Mouse (Mus musculus) embryonic facial prominence, embryonic 12.5 days (tissue): Measurements from ENCODE around the gene Gm20517. TPM values are rescaled to one million over a fixed set of nuclear protein-coding genes. Genes with fewer than 3 reads are reported as not detected.
"Not testable (repeated sequence)": the region's sequence is repeated elsewhere in the genome, so short reads cannot be mapped to it uniquely, and the experiment has no call there.

Source experiments
- ATAC-seq: fragments of 200-750 bp; cut with Nextera tagmentation; 2 replicates; pipeline ENCODE4 v1.8.0; 2017; ENCODE audit not compliant: insufficient number of reproducible peaks, insufficient read depth, low FRiP score, low TSS enrichment
- H3K27ac ChIP-seq: fragments of 300-500 bp; sonication (generic); 2 replicates; pipeline ENCODE4 v1.5.1; 2016; ENCODE audit warnings: mild to moderate bottlenecking
- H3K27me3 ChIP-seq: fragments of 300-500 bp; sonication (generic); 2 replicates; pipeline ENCODE4 v1.6.1; 2016; ENCODE audit warnings: mild to moderate bottlenecking, moderate library complexity
- H3K36me3 ChIP-seq: fragments of 300-500 bp; sonication (generic); 2 replicates; pipeline ENCODE4 v1.6.1; 2016; ENCODE audit warnings: mild to moderate bottlenecking
- H3K4me1 ChIP-seq: fragments of 300-500 bp; sonication (generic); 2 replicates; pipeline ENCODE4 v1.6.1; 2016
- H3K4me2 ChIP-seq: fragments of 300-500 bp; sonication (generic); replicated peaks from 2 replicates; pipeline ENCODE4 v1.6.1; 2016; ENCODE audit warnings: mild to moderate bottlenecking, moderate library complexity
- H3K4me3 ChIP-seq: fragments of 300-500 bp; sonication (generic); 2 replicates; pipeline ENCODE4 v1.5.1; 2016; ENCODE audit warnings: mild to moderate bottlenecking
- H3K9ac ChIP-seq: fragments of 300-500 bp; sonication (generic); 2 replicates; pipeline ENCODE4 v1.6.1; 2016; ENCODE audit warnings: mild to moderate bottlenecking, moderate library complexity
- H3K9me3 ChIP-seq: fragments of 300-500 bp; sonication (generic); 2 replicates; pipeline ENCODE4 v1.6.1; 2016; ENCODE audit warnings: mild to moderate bottlenecking, moderate library complexity
- WGBS: fragments of 180-500 bp; shearing (Covaris S2); methylation state at CpG from one replicate; pipeline ENCODE4 v1.1.7; 2016; 5-methylcytosine and 5-hydroxymethylcytosine counted together
- polyA plus RNA-seq: library from polyadenylated mRNA; unstranded; fragments of >200 nt; fragmentation: Nextera tagmentation; extraction: Ambion mirVana; gene quantifications from 2 replicates; pipeline ENCODE4 v1.2.1, GENCODE M21; 2016

Gm20517 gene
- polyA plus RNA-seq, 1 experiment from 2014 or later = 1.6 TPM

GRCm38 (mm10) chr17:47597838-47598579, 13.4 kb upstream of the Gm20517 start:
- Histone ChIP-seq H3K4me3 (no peak overlapping the region), H3K36me3 (peaks cover 51% of the 10 kb centered on the region), H3K27ac (peak overlapping the region; percentile 98), H3K9me3 (no peaks in the 10 kb centered on the region), H3K27me3 (no peaks in the 10 kb centered on the region), H3K4me1 (peaks cover 28% of the 10 kb centered on the region), H3K9ac (peak overlapping the region; percentile 88; the same call in 1 of the 2 replicates), H3K4me2 (peak overlapping the region; percentile 80; the same call in 1 of the 2 replicates)
- WGBS = 24% methylated on average over 10 of the region's 10 CpGs
- no peak for ATAC-seq

GRCm38 (mm10) chr17:47598580-47599304, 12.6 kb upstream of the Gm20517 start:
- not testable (repeated sequence) for H3K4me2 ChIP-seq, H3K27ac ChIP-seq, H3K9me3 ChIP-seq, H3K27me3 ChIP-seq, H3K4me3 ChIP-seq, H3K9ac ChIP-seq, ATAC-seq
- peaks cover 27% of the 10 kb centered on the region for H3K4me1 ChIP-seq
- 80% methylated on average over 10 of the region's 10 CpGs for WGBS
- H3K36me3 ChIP-seq = peaks cover 53% of the 10 kb centered on the region

GRCm38 (mm10) chr17:47599511-47600297, 11.7 kb upstream of the Gm20517 start:
- H3K9ac ChIP-seq = no peak overlapping the region
- no peaks in the 10 kb centered on the region for H3K27me3 ChIP-seq
- ATAC-seq = no peak
- H3K9me3 ChIP-seq = no peaks in the 10 kb centered on the region
- 74% methylated on average over 11 of the region's 11 CpGs for WGBS
- 0 out of 2 replicates have a peak overlapping the region, but pooled peaks have one; percentile 36 for H3K27ac ChIP-seq
- H3K36me3 ChIP-seq = peaks cover 63% of the 10 kb centered on the region
- H3K4me1 ChIP-seq = peaks cover 27% of the 10 kb centered on the region
- no peak overlapping the region for H3K4me2 ChIP-seq
- no peak overlapping the region for H3K4me3 ChIP-seq

- H3K27ac ChIP-seq = peak overlapping the region; percentile 17; the same call in 1 of the 2 replicates
Observed at GRCm38 (mm10) chr17:47600601-47601388, 10.6 kb upstream of the Gm20517 start.

GRCm38 (mm10) chr17:47601389-47601755, 10.0 kb upstream of the Gm20517 start:
- Histone ChIP-seq H3K27me3 (no peaks in the 10 kb centered on the region), H3K27ac (0 out of 2 replicates have a peak overlapping the region, but pooled peaks have one; percentile 1), H3K9me3 (no peaks in the 10 kb centered on the region), H3K4me2 (no peak overlapping the region), H3K4me1 (peaks cover 17% of the 10 kb centered on the region), H3K9ac (no peak overlapping the region), H3K36me3 (peaks cover 79% of the 10 kb centered on the region), H3K4me3 (no peak overlapping the region)
- WGBS = 96% methylated on average over 10 of the region's 10 CpGs
- ATAC-seq = no peak

More at GRCm38 (mm10) chr17:47600601-47601388, 10.6 kb upstream of the Gm20517 start:
- H3K36me3 ChIP-seq = peaks cover 74% of the 10 kb centered on the region
- no peak overlapping the region for H3K9ac ChIP-seq
- H3K4me2 ChIP-seq = no peak overlapping the region
- no peaks in the 10 kb centered on the region for H3K9me3 ChIP-seq
- 86% methylated on average over 13 of the region's 13 CpGs for WGBS
- H3K4me1 ChIP-seq = peaks cover 20% of the 10 kb centered on the region
- no peak overlapping the region for H3K4me3 ChIP-seq
- H3K27me3 ChIP-seq = no peaks in the 10 kb centered on the region
- ATAC-seq = no peak

- H3K4me2 ChIP-seq = no peak overlapping the region
- no peaks in the 10 kb centered on the region for H3K27me3 ChIP-seq
- WGBS = 95% methylated on average over 11 of the region's 11 CpGs
- H3K9me3 ChIP-seq = no peaks in the 10 kb centered on the region
- peaks cover 7% of the 10 kb centered on the region for H3K4me1 ChIP-seq
- peaks cover 84% of the 10 kb centered on the region for H3K36me3 ChIP-seq
- ATAC-seq = no peak
- H3K27ac ChIP-seq = 0 out of 2 replicates have a peak overlapping the region, but pooled peaks have one; percentile 1
- H3K9ac ChIP-seq = no peak overlapping the region
- no peak overlapping the region for H3K4me3 ChIP-seq
Observed at GRCm38 (mm10) chr17:47602289-47602688, 9.1 kb upstream of the Gm20517 start.

- H3K9me3 ChIP-seq = no peaks in the 10 kb centered on the region
- 76% methylated on average over 5 of the region's 5 CpGs for WGBS
- no peak overlapping the region for H3K27ac ChIP-seq
- peaks cover 58% of the 10 kb centered on the region for H3K36me3 ChIP-seq
- peaks cover 11% of the 10 kb centered on the region for H3K4me1 ChIP-seq
- ATAC-seq = no peak
- H3K27me3 ChIP-seq = no peaks in the 10 kb centered on the region
- H3K4me2 ChIP-seq = no peak overlapping the region
- H3K9ac ChIP-seq = no peak overlapping the region
- H3K4me3 ChIP-seq = no peak overlapping the region
Observed at GRCm38 (mm10) chr17:47606220-47606619, 5.2 kb upstream of the Gm20517 start.

GRCm38 (mm10) chr17:47609182-47609581, 2.2 kb upstream of the Gm20517 start:
- Histone ChIP-seq H3K36me3 (peaks cover 41% of the 10 kb centered on the region), H3K9ac (no peak overlapping the region), H3K4me3 (no peak overlapping the region), H3K4me2 (no peak overlapping the region), H3K27ac (no peak overlapping the region), H3K27me3 (no peaks in the 10 kb centered on the region), H3K9me3 (no peaks in the 10 kb centered on the region), H3K4me1 (peaks cover 21% of the 10 kb centered on the region)
- no peak for ATAC-seq
- WGBS = 94% methylated on average over 4 of the region's 4 CpGs

- Histone ChIP-seq H3K4me2 (peak overlapping the region; percentile 65), H3K36me3 (peaks cover 36% of the 10 kb centered on the region), H3K9me3 (no peaks in the 10 kb centered on the region), H3K27me3 (no peaks in the 10 kb centered on the region), H3K4me3 (peak overlapping the region; percentile 78), H3K4me1 (peaks cover 21% of the 10 kb centered on the region), H3K27ac (no peak overlapping the region), H3K9ac (peak overlapping the region; percentile 74)
- no peak for ATAC-seq
- under 1% methylated on average over 13 of the region's 13 CpGs for WGBS
Observed at GRCm38 (mm10) chr17:47611661-47611982, 233 bp downstream of the Gm20517 start.

- Histone ChIP-seq H3K4me2 (no peak overlapping the region), H3K4me1 (peaks cover 21% of the 10 kb centered on the region), H3K9me3 (no peaks in the 10 kb centered on the region), H3K27ac (no peak overlapping the region), H3K36me3 (peaks cover 44% of the 10 kb centered on the region), H3K4me3 (no peak overlapping the region), H3K9ac (no peak overlapping the region), H3K27me3 (no peaks in the 10 kb centered on the region)
- WGBS = 84% methylated on average over 1 of the region's 1 CpGs
- no peak for ATAC-seq
Observed at GRCm38 (mm10) chr17:47614018-47614417, 2.6 kb downstream of the Gm20517 start.

- WGBS = 95% methylated on average over 8 of the region's 8 CpGs
- ATAC-seq = no peak
- Histone ChIP-seq H3K36me3 (peaks cover 58% of the 10 kb centered on the region), H3K4me2 (no peak overlapping the region), H3K27me3 (no peaks in the 10 kb centered on the region), H3K9ac (no peak overlapping the region), H3K27ac (no peak overlapping the region), H3K9me3 (no peaks in the 10 kb centered on the region), H3K4me3 (no peak overlapping the region), H3K4me1 (peaks cover 10% of the 10 kb centered on the region)
Observed at GRCm38 (mm10) chr17:47616119-47616518, 4.7 kb downstream of the Gm20517 start.
